26 mouse cellular contexts compared by ENCODE assay signal in the genomic region with DNA sequence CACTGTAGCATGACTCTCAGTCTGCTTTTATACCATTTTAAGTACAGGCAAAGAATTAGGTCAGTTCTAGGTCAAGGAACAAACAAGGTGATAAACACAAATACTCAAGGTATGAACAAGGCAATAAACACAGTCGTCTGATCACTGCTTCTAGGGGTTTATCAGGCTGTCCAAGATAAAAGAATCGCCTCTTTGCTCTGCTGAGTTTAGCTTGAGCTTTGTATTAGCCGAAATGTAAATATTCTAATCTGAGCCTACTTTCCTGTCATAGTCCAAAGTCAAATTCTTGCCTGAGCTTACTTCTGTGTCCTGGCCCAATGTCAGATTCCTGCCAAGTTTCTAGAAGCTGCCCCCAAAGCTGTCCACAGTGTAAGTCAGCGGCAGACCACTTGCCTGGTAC. TPM values are rescaled to one million over a fixed set of nuclear protein-coding genes. Genes with fewer than 3 reads are reported as not detected.
A peak's percentile ranks its signal among the peaks of the same experiment; 100 is the strongest.
DNase-seq lines count a peak whose midpoint lies in the region; ATAC-seq and TF ChIP-seq lines count a peak whose summit lies in the region.
"Had no signal": no experiment of that assay in that cellular context is flagged by ENCODE, and none has a peak within 500 bp of the region (broad histone marks: within the 10 kb centered on the region; RNA-seq: fewer than 3 reads in every experiment).

No protein-coding gene starts in this region.

- TF ChIP-seq EP300 in stomach, postnatal 0 days (optimal IDR thresholded peaks at IDR 0.05): no peak

- H3K9me3 ChIP-seq in kidney, embryonic 15.5 days (replicated peaks): no peaks in the 10 kb centered on the region
- no peaks in the 10 kb centered on the region for H3K9me3 ChIP-seq in midbrain, embryonic 11.5 days (ENCODE audit: control insufficient read depth, low read length)
- H3K9me3 ChIP-seq in midbrain, embryonic 14.5 days (ENCODE audit: control insufficient read depth, low read length): no peaks in the 10 kb centered on the region
- no peaks in the 10 kb centered on the region for H3K9me3 ChIP-seq in stomach, postnatal 0 days (ENCODE audit: control insufficient read depth, low read length)
- H3K9me3 ChIP-seq: embryonic facial prominence, embryonic 10.5 days; forebrain, embryonic 12.5 days; forebrain, embryonic 15.5 days; heart, embryonic 10.5 days had no signal

- H3K4me2 ChIP-seq in kidney, embryonic 15.5 days: no peak overlapping the region
- no peak overlapping the region for H3K4me2 ChIP-seq in midbrain, embryonic 11.5 days
- no peak overlapping the region for H3K4me2 ChIP-seq in midbrain, embryonic 14.5 days (ENCODE audit: low read length)
- H3K4me2 ChIP-seq in stomach, postnatal 0 days (replicated peaks; ENCODE audit: low read depth): no peak overlapping the region
- H3K4me2 ChIP-seq: embryonic facial prominence, embryonic 13.5 days; forebrain, embryonic 12.5 days; forebrain, embryonic 15.5 days; heart, embryonic 13.5 days; hindbrain, embryonic 14.5 days had no signal

- no peak for TF ChIP-seq CTCF in kidney, adult 2 months (conservative IDR thresholded peaks at IDR 0.05; ENCODE audit: insufficient read depth, insufficient read length, low read depth, low read length)
- TF ChIP-seq CTCF in stomach, postnatal 0 days (IDR thresholded peaks at IDR 0.05; ENCODE audit: low read depth): no peak

- no peak overlapping the region for H3K27ac ChIP-seq in kidney, adult 2 months (ENCODE audit: insufficient read depth, low read depth, low read length)
- H3K27ac ChIP-seq in kidney, embryonic 15.5 days: no peak overlapping the region
- H3K27ac ChIP-seq in midbrain, embryonic 11.5 days (ENCODE audit: low read depth, low read length): no peak overlapping the region
- H3K27ac ChIP-seq in midbrain, embryonic 14.5 days (replicated peaks; ENCODE audit: low read depth, low read length): no peak overlapping the region
- H3K27ac ChIP-seq in stomach, postnatal 0 days (replicated peaks): 0 out of 2 replicates have a peak overlapping the region, but pooled peaks have one; percentile 4
- H3K27ac ChIP-seq: embryonic facial prominence, embryonic 10.5 days; embryonic facial prominence, embryonic 13.5 days; forebrain, embryonic 12.5 days; forebrain, embryonic 15.5 days; heart, adult 2 months; heart, embryonic 10.5 days; heart, embryonic 13.5 days; hindbrain, embryonic 14.5 days had no signal

- no peak for ATAC-seq in kidney, embryonic 15.5 days (replicated peaks; ENCODE audit: low FRiP score)
- no peak for ATAC-seq in midbrain, embryonic 11.5 days (ENCODE audit: low FRiP score)
- ATAC-seq in midbrain, embryonic 14.5 days (ENCODE audit: low FRiP score, low TSS enrichment): no peak
- ATAC-seq in stomach, postnatal 0 days (ENCODE audit: low FRiP score, low TSS enrichment): peak; percentile 32; the same call in 1 of the 2 replicates
- ATAC-seq: activated CD4-positive, CD25-positive, alpha-beta regulatory T cell, adult 4 months; forebrain, embryonic 15.5 days had no signal

- no peaks in the 10 kb centered on the region for H3K36me3 ChIP-seq in kidney, adult 2 months (ENCODE audit: control insufficient read depth, insufficient read depth, low read length)
- H3K36me3 ChIP-seq in kidney, embryonic 15.5 days: no peaks in the 10 kb centered on the region
- H3K36me3 ChIP-seq in midbrain, embryonic 11.5 days (ENCODE audit: control insufficient read depth, insufficient read depth, low read length): no peaks in the 10 kb centered on the region
- no peaks in the 10 kb centered on the region for H3K36me3 ChIP-seq in midbrain, embryonic 14.5 days (ENCODE audit: control insufficient read depth, insufficient read depth, low read length)
- no peaks in the 10 kb centered on the region for H3K36me3 ChIP-seq in stomach, postnatal 0 days (ENCODE audit: control insufficient read depth, insufficient read depth, low read length)
- H3K36me3 ChIP-seq: embryonic facial prominence, embryonic 10.5 days; embryonic facial prominence, embryonic 13.5 days; forebrain, embryonic 12.5 days; forebrain, embryonic 15.5 days; heart, embryonic 10.5 days; heart, embryonic 13.5 days had no signal

- H3K9ac ChIP-seq in kidney, embryonic 15.5 days: no peak overlapping the region
- H3K9ac ChIP-seq in midbrain, embryonic 11.5 days (ENCODE audit: low read length): no peak overlapping the region
- H3K9ac ChIP-seq in midbrain, embryonic 14.5 days (replicated peaks; ENCODE audit: low read length): no peak overlapping the region
- H3K9ac ChIP-seq in stomach, postnatal 0 days (ENCODE audit: low read length): no peak overlapping the region
- H3K9ac ChIP-seq: embryonic facial prominence, embryonic 13.5 days; forebrain, embryonic 12.5 days; forebrain, embryonic 15.5 days; heart, embryonic 13.5 days; hindbrain, embryonic 14.5 days had no signal

- no peak for TF ChIP-seq POLR2A in kidney, adult 2 months (IDR thresholded peaks at IDR 0.05; ENCODE audit: low read depth, low read length)

- peak; percentile 15 for DNase-seq in kidney, adult 2 months
- DNase-seq in midbrain, embryonic 11.5 days (ENCODE audit: low spot score, missing footprints): peak; percentile 70
- DNase-seq in midbrain, embryonic 14.5 days: no peak
- peak; percentile 17 for DNase-seq in stomach, postnatal 0 days (ENCODE audit: low spot score)
- no peak for DNase-seq in adipocyte (ENCODE audit: low spot score)
- DNase-seq in ovary, adult 18-20 months (ENCODE audit: low spot score): no peak
- DNase-seq: adrenal gland, postnatal 10 days; adrenal gland, postnatal 36 days; cerebellum, adult 2 months; cerebellum, adult 9-11 months; cerebellum, postnatal 25 days; embryo, embryonic 11 days; gastrocnemius, postnatal 25 days; heart, adult 2 months; heart, postnatal 14 days; heart, postnatal 4 days had no signal

- no peaks in the 10 kb centered on the region for H3K4me1 ChIP-seq in kidney, adult 2 months (ENCODE audit: control insufficient read depth, insufficient read depth, low read length)
- no peaks in the 10 kb centered on the region for H3K4me1 ChIP-seq in kidney, embryonic 15.5 days
- no peaks in the 10 kb centered on the region for H3K4me1 ChIP-seq in midbrain, embryonic 11.5 days (ENCODE audit: control insufficient read depth, insufficient read depth, low read length)
- no peaks in the 10 kb centered on the region for H3K4me1 ChIP-seq in midbrain, embryonic 14.5 days (ENCODE audit: control insufficient read depth, insufficient read depth, low read length)
- no peaks in the 10 kb centered on the region; the same call in 1 of the 2 replicates for H3K4me1 ChIP-seq in stomach, postnatal 0 days (replicated peaks; ENCODE audit: control insufficient read depth, insufficient read depth)
- H3K4me1 ChIP-seq: embryonic facial prominence, embryonic 10.5 days; embryonic facial prominence, embryonic 13.5 days; forebrain, embryonic 12.5 days; forebrain, embryonic 15.5 days; heart, embryonic 10.5 days had no signal

- WGBS in kidney, adult 2 months: 46% methylated on average over 4 of the region's 4 CpGs
- 67% methylated on average over 4 of the region's 4 CpGs for WGBS in kidney, embryonic 15.5 days
- 80% methylated on average over 4 of the region's 4 CpGs for WGBS in midbrain, embryonic 11.5 days
- 84% methylated on average over 4 of the region's 4 CpGs for WGBS in midbrain, embryonic 14.5 days
- WGBS in stomach, postnatal 0 days: 19% methylated on average over 4 of the region's 4 CpGs

- no peaks in the 10 kb centered on the region for H3K27me3 ChIP-seq in kidney, adult 2 months (replicated peaks; ENCODE audit: control insufficient read depth, insufficient read depth, low read length)
- no peaks in the 10 kb centered on the region for H3K27me3 ChIP-seq in kidney, embryonic 15.5 days
- no peaks in the 10 kb centered on the region for H3K27me3 ChIP-seq in midbrain, embryonic 11.5 days (ENCODE audit: control insufficient read depth, insufficient read depth, low read length)
- no peaks in the 10 kb centered on the region for H3K27me3 ChIP-seq in midbrain, embryonic 14.5 days (ENCODE audit: control insufficient read depth, insufficient read depth, low read length)
- H3K27me3 ChIP-seq in stomach, postnatal 0 days (ENCODE audit: control insufficient read depth, insufficient read depth, low read length): no peaks in the 10 kb centered on the region
- H3K27me3 ChIP-seq: embryonic facial prominence, embryonic 13.5 days; forebrain, embryonic 12.5 days; forebrain, embryonic 15.5 days had no signal

- no peak overlapping the region for H3K4me3 ChIP-seq in kidney, adult 2 months (ENCODE audit: insufficient read depth, low read depth, low read length)
- no peak overlapping the region for H3K4me3 ChIP-seq in kidney, embryonic 15.5 days (replicated peaks)
- no peak overlapping the region for H3K4me3 ChIP-seq in midbrain, embryonic 11.5 days (ENCODE audit: low read depth, low read length)
- no peak overlapping the region for H3K4me3 ChIP-seq in midbrain, embryonic 14.5 days (replicated peaks; ENCODE audit: low read depth, low read length)
- H3K4me3 ChIP-seq in stomach, postnatal 0 days (ENCODE audit: low read depth, low read length): no peak overlapping the region
- H3K4me3 ChIP-seq: embryonic facial prominence, embryonic 10.5 days; embryonic facial prominence, embryonic 13.5 days; erythroblast, embryonic 14.5 days; forebrain, embryonic 12.5 days; forebrain, embryonic 15.5 days; heart, adult 2 months; heart, embryonic 10.5 days; heart, embryonic 13.5 days had no signal

RNA-seq across cellular contexts. Expression of a gene that starts 8.3 kb away (rescaled TPM):
- polyA plus RNA-seq in kidney, adult 2 months (2012; rRNA removed): 9.9 and 14.0 TPM in 2 replicates
- 183 and 188 TPM in 2 replicates for polyA plus RNA-seq in kidney, embryonic 15.5 days (2015; fragmentation: Nextera tagmentation; extraction: Ambion mirVana)
- polyA plus RNA-seq in midbrain, embryonic 11.5 days (2014; fragmentation: Nextera tagmentation; extraction: Ambion mirVana): 193 and 196 TPM in 2 replicates
- 152 and 207 TPM in 2 replicates for polyA plus RNA-seq in midbrain, embryonic 14.5 days (2014; fragmentation: Nextera tagmentation; extraction: Ambion mirVana)
- polyA plus RNA-seq in stomach, postnatal 0 days (2015; fragmentation: Nextera tagmentation; extraction: Ambion mirVana): 54.2 and 54.8 TPM in 2 replicates

RNA-seq across cellular contexts. Expression of a gene that starts 18.0 kb away (rescaled TPM):
- polyA plus RNA-seq in kidney, adult 2 months (2012; rRNA removed): 10.7 and 10.9 TPM in 2 replicates
- polyA plus RNA-seq in kidney, embryonic 15.5 days (2015; fragmentation: Nextera tagmentation; extraction: Ambion mirVana): 22.8 TPM in 2 replicates
- 29.7 and 31.4 TPM in 2 replicates for polyA plus RNA-seq in midbrain, embryonic 11.5 days (2014; fragmentation: Nextera tagmentation; extraction: Ambion mirVana)
- 31.1 and 47.7 TPM in 2 replicates for polyA plus RNA-seq in midbrain, embryonic 14.5 days (2014; fragmentation: Nextera tagmentation; extraction: Ambion mirVana)
- 8.8 and 9.0 TPM in 2 replicates for polyA plus RNA-seq in stomach, postnatal 0 days (2015; fragmentation: Nextera tagmentation; extraction: Ambion mirVana)

RNA-seq across cellular contexts. Expression of a gene that starts 54.9 kb away (rescaled TPM):
- 29.9 and 50.8 TPM in 2 replicates for polyA plus RNA-seq in kidney, adult 2 months (2012; rRNA removed)
- 10.9 and 12.5 TPM in 2 replicates for polyA plus RNA-seq in kidney, embryonic 15.5 days (2015; fragmentation: Nextera tagmentation; extraction: Ambion mirVana)
- 1.5 and 1.7 TPM in 2 replicates for polyA plus RNA-seq in midbrain, embryonic 11.5 days (2014; fragmentation: Nextera tagmentation; extraction: Ambion mirVana)
- polyA plus RNA-seq in midbrain, embryonic 14.5 days (2014; fragmentation: Nextera tagmentation; extraction: Ambion mirVana): 0.18 and 1.2 TPM in 2 replicates
- polyA plus RNA-seq in stomach, postnatal 0 days (2015; fragmentation: Nextera tagmentation; extraction: Ambion mirVana): 31.1 and 35.0 TPM in 2 replicates
- polyA plus RNA-seq: erythroblast, embryonic 14.5 days had no signal

Comparison
In these comparisons a context has a peak if more than half of its experiments do, and no peak if none do; other contexts are left out.
1. DNase-seq: peak in kidney, adult 2 months (single experiment), midbrain, embryonic 11.5 days (single experiment) and stomach, postnatal 0 days (single experiment); none in midbrain, embryonic 14.5 days (single experiment), adipocyte (single experiment) and ovary, adult 18-20 months (single experiment).